Mouse (Mus musculus) liver, postnatal 0 days (tissue): ENCODE results near the gene Mdh2.

Experiments used
- CTCF ChIP-seq: sonication (generic); IDR thresholded peaks from 2 replicates; pipeline ENCODE4 v1.5.1; 2016; ENCODE audit warnings: antibody characterized with exemption, low read depth
- EP300 ChIP-seq: IDR thresholded peaks from 2 replicates; pipeline ENCODE4 v1.6.1; 2016; ENCODE audit warnings: antibody characterized with exemption, low read depth, mild to moderate bottlenecking

DNA sequence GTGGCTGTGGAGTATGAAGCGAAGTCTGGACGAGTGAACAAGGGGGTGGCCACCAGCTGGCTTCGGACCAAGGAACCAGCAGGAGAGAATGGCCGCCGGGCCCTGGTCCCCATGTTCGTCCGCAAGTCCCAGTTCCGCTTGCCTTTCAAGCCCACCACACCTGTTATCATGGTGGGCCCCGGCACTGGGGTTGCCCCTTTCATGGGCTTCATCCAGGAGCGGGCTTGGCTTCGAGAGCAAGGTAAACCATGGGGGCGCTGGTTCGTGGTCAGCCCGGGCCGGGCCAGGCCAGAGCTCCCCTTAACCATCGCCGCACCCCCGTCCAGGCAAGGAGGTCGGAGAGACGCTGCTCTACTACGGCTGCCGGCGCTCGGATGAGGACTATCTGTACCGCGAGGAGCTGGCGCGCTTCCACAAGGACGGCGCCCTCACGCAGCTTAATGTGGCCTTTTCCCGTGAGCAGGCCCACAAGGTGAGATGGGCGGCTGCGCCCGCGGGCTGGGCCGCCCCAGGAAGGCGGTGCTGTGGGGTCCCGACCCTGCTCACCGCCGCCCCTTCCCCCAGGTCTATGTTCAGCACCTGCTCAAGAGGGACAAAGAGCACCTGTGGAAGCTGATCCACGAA lies 44.1 kb upstream of the Mdh2 start:
- TF ChIP-seq CTCF (no peak), EP300 (no peak)
